Mouse (Mus musculus) spleen, adult 18-20 months (tissue): Measurements from ENCODE around the gene Ddit4l.
"Not testable (repeated sequence)": the region's sequence is repeated elsewhere in the genome, so short reads cannot be mapped to it uniquely, and the experiment has no call there.

Source experiments
- DNase-seq, 2 experiments: peaks; one replicate each; pipeline ENCODE4 v3.0.0; 2022; ENCODE audit warnings: mixed read lengths in 2 of 2

Gene Ddit4l

DNA sequence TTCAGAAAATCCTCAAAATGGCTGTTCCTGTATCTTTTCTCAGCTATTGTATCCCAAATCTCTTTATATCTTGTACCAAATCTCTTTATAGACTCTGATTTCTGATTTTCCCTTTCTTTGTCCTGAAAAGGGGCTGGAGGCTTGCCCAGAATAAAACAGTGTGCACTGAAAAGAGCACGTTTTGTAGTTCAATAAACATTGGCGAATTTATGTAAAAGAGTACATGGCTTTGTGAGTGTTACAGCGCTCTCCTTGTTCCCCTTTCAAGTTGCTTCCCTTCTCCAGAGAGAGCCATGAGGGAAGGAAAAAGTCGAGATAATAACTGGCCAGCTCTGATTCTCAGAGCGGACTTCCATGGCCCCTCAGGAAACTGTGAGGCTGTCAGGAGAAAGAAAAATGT is 27.7 kb downstream of the Ddit4l start:
- DNase-seq, result no peak

DNA sequence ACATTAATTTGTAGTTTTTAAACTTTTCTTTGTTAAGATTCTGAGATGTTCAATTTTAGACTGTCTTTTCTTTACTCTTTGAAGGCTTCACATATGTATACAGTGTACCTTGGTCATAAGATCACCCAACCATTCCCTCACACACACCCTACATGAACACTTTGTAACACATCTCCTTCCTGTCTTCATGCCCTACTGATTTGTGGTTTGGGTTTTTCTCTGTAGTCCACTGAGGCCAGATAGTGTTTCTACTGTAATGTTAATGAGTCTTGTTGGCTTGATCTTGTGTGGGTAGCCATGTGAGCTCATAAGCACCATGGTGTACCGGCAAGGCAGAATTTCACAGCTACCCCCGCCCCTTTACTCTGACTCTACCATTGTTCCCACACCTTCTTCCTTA is 31.4 kb downstream of the Ddit4l start:
- no peak for DNase-seq

DNA sequence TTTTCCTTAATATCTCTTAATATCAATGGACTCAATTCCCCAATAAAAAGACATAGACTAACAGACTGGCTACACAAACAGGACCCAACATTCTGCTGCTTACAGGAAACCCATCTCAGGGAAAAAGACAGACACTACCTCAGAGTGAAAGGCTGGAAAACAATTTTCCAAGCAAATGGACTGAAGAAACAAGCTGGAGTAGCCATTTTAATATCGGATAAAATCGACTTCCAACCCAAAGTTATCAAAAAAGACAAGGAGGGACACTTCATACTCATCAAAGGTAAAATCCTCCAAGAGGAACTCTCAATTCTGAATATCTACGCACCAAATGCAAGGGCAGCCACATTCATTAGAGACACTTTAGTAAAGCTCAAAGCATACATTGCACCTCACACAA is 49.8 kb downstream of the Ddit4l start, which contains the start of gene Gm21962:
Gene Gm21962 (plus strand): TSS at position 301 of the 400 bp plus-strand sequence.
- not testable (repeated sequence) for DNase-seq
